Mouse (Mus musculus): ENCODE data around the gene 2210016L21Rik. TPM values are rescaled to one million over a fixed set of nuclear protein-coding genes. Genes with fewer than 3 reads are reported as not detected.

Gene 2210016L21Rik
- polyA plus RNA-seq, 1 experiment, result 26.1 TPM

DNA sequence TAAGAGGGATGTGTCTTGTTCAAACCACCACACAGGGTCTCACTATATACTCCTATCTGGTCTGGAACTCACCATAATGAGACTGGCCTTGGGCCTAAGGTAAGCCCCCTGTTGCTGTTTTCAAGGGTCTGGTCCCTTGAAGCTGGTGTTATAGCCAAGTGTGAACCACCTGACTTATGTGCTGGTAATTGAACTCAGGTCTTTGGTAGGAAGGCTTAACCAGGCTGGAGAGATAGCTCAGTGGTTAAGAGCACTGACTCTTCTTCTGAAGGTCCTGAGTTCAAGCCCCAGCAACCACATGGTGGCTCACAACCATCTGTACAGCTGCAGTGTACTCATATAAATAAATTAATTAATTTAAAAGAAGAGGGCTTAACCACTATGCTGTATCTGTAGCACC lies 35.0 kb downstream of the 2210016L21Rik start:
- no peak overlapping the region for H3K4me3 ChIP-seq (ENCODE audit: insufficient read depth, low read depth, low read length)
- DNase-seq, result no peak
- no peak overlapping the region for H3K27ac ChIP-seq (ENCODE audit: insufficient read depth, low read depth, low read length)
- H3K27me3 ChIP-seq (replicated peaks; ENCODE audit: control insufficient read depth, insufficient read depth, low read length), result no peaks in the 10 kb centered on the region
- peaks cover 6% of the 10 kb centered on the region; the same call in 1 of the 2 replicates for H3K4me1 ChIP-seq (ENCODE audit: control insufficient read depth, insufficient read depth, low read length)
- H3K36me3 ChIP-seq (ENCODE audit: control insufficient read depth, insufficient read depth, low read length), result no peaks in the 10 kb centered on the region; the same call in 1 of the 2 replicates
- TF ChIP-seq POLR2A (IDR thresholded peaks at IDR 0.05; ENCODE audit: low read depth, low read length) (no peak), CTCF (conservative IDR thresholded peaks at IDR 0.05; ENCODE audit: insufficient read depth, insufficient read length, low read depth, low read length) (no peak)

DNA sequence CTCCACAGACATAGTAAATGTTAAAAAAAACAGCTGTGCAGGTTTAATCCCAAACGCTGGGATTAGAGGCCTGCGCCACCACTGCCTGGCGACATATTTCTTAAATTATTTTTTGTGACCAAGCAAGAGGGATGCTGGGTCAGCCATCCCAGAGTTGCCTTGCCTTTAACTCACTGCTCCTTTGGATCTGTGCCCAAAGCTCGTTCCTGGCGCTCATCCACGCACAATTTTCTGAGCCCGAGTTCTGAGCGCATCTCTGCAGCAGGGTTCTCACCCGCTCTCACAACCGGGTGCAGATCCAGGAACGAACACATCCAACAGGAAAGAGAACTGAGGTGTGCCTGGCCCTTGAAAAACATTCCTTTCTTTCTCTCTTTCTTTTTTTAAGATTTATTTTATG lies 36.5 kb downstream of the 2210016L21Rik start:
- 33% methylated on average over 11 of the region's 11 CpGs for WGBS
- DNase-seq, result peak; percentile 69
- Histone ChIP-seq H3K4me3 (ENCODE audit: insufficient read depth, low read depth, low read length) (no peak overlapping the region), H3K27ac (ENCODE audit: insufficient read depth, low read depth, low read length) (no peak overlapping the region), H3K27me3 (replicated peaks; ENCODE audit: control insufficient read depth, insufficient read depth, low read length) (no peaks in the 10 kb centered on the region), H3K4me1 (ENCODE audit: control insufficient read depth, insufficient read depth, low read length) (peaks cover 3% of the 10 kb centered on the region; the same call in 1 of the 2 replicates), H3K36me3 (ENCODE audit: control insufficient read depth, insufficient read depth, low read length) (no peaks in the 10 kb centered on the region; the same call in 1 of the 2 replicates)
- TF ChIP-seq POLR2A (IDR thresholded peaks at IDR 0.05; ENCODE audit: low read depth, low read length) (no peak), CTCF (conservative IDR thresholded peaks at IDR 0.05; ENCODE audit: insufficient read depth, insufficient read length, low read depth, low read length) (no peak)

DNA sequence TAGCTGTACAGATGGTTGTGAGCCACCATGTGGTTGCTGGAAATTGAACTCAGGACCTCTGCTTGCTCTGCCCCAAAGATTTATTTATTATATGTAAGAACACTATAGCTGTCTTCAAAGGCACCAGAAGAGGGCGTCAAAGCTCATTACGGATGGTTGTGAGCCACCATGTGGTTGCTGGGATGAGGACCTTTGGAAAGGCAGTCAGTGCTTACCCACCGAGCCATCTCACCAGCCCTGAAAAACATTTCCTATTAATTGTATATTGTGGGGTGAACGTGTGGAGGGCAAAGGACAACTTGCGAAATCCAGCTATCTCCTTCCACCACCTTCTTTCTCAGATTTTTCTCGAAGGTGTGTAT lies 36.9 kb downstream of the 2210016L21Rik start:
- DNase-seq, result peak; percentile 46
- 9% methylated on average over 6 of the region's 6 CpGs for WGBS
- Histone ChIP-seq H3K27me3 (replicated peaks; ENCODE audit: control insufficient read depth, insufficient read depth, low read length) (no peaks in the 10 kb centered on the region), H3K27ac (ENCODE audit: insufficient read depth, low read depth, low read length) (no peak overlapping the region), H3K4me1 (ENCODE audit: control insufficient read depth, insufficient read depth, low read length) (peaks cover 2% of the 10 kb centered on the region; the same call in 1 of the 2 replicates), H3K4me3 (ENCODE audit: insufficient read depth, low read depth, low read length) (no peak overlapping the region), H3K36me3 (ENCODE audit: control insufficient read depth, insufficient read depth, low read length) (no peaks in the 10 kb centered on the region; the same call in 1 of the 2 replicates)
- no peak for TF ChIP-seq POLR2A (IDR thresholded peaks at IDR 0.05; ENCODE audit: low read depth, low read length)
- TF ChIP-seq CTCF (conservative IDR thresholded peaks at IDR 0.05; ENCODE audit: insufficient read depth, insufficient read length, low read depth, low read length), result peak; percentile 44

DNA sequence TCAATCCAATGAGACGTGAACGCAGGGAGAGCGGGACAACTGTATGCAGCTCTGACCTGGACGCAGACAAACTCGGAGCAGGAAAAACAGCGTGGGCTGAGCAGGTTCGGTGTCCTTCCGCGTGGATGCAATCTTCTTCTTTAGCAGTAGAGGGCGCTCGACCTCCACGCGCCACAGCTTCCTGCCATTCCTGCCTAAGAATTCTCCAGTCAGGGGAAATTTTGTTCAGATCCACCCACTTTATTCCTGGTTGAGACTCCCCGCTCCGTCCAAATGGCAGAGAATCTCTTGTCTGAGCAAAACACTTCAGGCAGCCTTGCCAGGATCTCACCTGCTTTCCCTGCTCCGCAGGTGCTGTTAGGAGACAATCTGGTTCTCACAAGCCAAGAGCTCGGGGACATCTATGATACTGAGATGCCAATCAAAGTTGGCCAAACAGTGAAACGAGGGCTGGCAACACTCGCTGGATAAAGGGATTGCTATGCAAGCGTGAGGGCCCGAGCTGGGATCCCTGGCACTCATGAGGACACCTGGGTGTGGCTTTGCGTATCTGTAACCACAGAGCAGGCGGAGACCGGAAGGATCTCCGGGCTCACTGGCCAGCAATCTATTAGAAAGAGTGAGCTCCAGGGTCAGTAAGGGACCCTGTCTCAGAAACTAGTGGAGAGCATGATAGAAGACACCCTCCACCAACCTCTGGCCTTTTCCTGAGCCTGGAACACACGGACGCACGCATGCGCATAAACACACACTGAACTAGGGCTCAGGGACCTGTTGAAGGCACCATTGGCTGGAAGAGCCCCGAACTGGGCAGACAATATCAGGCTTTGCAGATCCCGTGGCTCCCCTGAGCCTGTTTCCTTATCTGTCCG lies 37.5 kb downstream of the 2210016L21Rik start:
- Histone ChIP-seq H3K4me1 (ENCODE audit: control insufficient read depth, insufficient read depth, low read length) (no peaks in the 10 kb centered on the region; the same call in 1 of the 2 replicates), H3K27me3 (replicated peaks; ENCODE audit: control insufficient read depth, insufficient read depth, low read length) (no peaks in the 10 kb centered on the region), H3K4me3 (ENCODE audit: insufficient read depth, low read depth, low read length) (peak overlapping the region; percentile 4), H3K36me3 (ENCODE audit: control insufficient read depth, insufficient read depth, low read length) (no peaks in the 10 kb centered on the region; the same call in 1 of the 2 replicates), H3K27ac (ENCODE audit: insufficient read depth, low read depth, low read length) (no peak overlapping the region)
- peak; percentile 82 for DNase-seq
- TF ChIP-seq CTCF (conservative IDR thresholded peaks at IDR 0.05; ENCODE audit: insufficient read depth, insufficient read length, low read depth, low read length) (peak; percentile 96), POLR2A (IDR thresholded peaks at IDR 0.05; ENCODE audit: low read depth, low read length) (no peak)
- WGBS, result 21% methylated on average over 32 of the region's 32 CpGs

DNA sequence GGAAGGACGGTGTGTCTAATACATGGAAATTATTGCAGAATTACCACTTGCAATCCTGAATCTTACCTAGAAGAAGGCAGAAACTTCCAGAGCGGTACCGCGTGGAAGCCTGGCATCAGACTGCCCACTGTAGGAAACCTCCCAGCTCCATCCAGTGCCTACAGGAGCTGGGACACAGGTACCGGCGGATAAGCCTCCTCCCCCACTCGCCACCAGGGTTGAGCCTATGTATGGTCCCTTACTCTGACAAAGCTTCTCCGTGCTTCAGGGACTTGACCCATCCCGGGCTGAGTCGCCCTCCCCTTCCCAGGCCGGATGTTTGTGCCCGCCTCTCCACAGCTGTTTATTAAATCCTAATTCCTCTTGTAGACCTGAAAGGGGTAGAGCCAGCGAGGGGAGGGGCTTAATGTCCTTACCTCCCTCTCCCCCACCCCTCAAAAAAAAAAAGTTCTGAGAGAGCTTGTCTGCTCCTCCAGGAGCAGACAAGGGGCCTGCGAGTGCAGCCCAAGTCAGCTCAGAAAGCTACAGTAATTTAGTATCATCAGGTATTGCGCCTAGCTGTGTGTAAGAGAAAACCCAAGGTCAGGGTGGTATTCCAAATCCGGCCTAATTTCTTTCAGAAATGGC lies 38.3 kb downstream of the 2210016L21Rik start:
- no peak for DNase-seq
- Histone ChIP-seq H3K4me3 (ENCODE audit: insufficient read depth, low read depth, low read length) (peak overlapping the region; percentile 4; the same call in 1 of the 2 replicates), H3K4me1 (ENCODE audit: control insufficient read depth, insufficient read depth, low read length) (no peaks in the 10 kb centered on the region; the same call in 1 of the 2 replicates), H3K36me3 (ENCODE audit: control insufficient read depth, insufficient read depth, low read length) (no peaks in the 10 kb centered on the region), H3K27ac (ENCODE audit: insufficient read depth, low read depth, low read length) (no peak overlapping the region), H3K27me3 (replicated peaks; ENCODE audit: control insufficient read depth, insufficient read depth, low read length) (no peaks in the 10 kb centered on the region)
- TF ChIP-seq POLR2A (IDR thresholded peaks at IDR 0.05; ENCODE audit: low read depth, low read length) (peak; percentile 6), CTCF (conservative IDR thresholded peaks at IDR 0.05; ENCODE audit: insufficient read depth, insufficient read length, low read depth, low read length) (no peak)
- WGBS, result 48% methylated on average over 16 of the region's 16 CpGs

DNA sequence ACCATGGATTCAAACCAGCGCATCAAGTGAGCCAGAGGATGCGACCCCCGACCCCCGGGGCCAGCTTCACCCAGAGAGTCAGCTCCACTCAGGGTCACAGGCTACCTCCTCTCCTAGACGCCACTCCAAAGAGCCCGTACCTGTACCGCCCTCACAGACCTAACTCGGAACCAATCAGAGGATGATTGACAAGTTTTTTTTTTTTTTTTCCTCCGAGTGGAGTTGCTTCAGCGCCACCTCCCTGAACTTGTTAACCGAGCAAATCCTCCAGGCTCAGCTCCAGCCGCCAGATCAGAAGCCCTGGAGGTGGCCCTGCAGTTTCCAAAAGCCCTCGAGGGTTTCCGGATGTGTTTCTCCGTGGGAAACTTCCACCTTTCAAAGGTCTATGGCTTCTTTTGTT lies 40.0 kb downstream of the 2210016L21Rik start:
- Histone ChIP-seq H3K27ac (ENCODE audit: insufficient read depth, low read depth, low read length) (no peak overlapping the region), H3K27me3 (replicated peaks; ENCODE audit: control insufficient read depth, insufficient read depth, low read length) (no peaks in the 10 kb centered on the region), H3K4me3 (ENCODE audit: insufficient read depth, low read depth, low read length) (no peak overlapping the region), H3K36me3 (ENCODE audit: control insufficient read depth, insufficient read depth, low read length) (no peaks in the 10 kb centered on the region), H3K4me1 (ENCODE audit: control insufficient read depth, insufficient read depth, low read length) (no peaks in the 10 kb centered on the region; the same call in 1 of the 2 replicates)
- DNase-seq, result no peak
- 72% methylated on average over 15 of the region's 15 CpGs for WGBS
- TF ChIP-seq CTCF (conservative IDR thresholded peaks at IDR 0.05; ENCODE audit: insufficient read depth, insufficient read length, low read depth, low read length) (no peak), POLR2A (IDR thresholded peaks at IDR 0.05; ENCODE audit: low read depth, low read length) (no peak)

DNA sequence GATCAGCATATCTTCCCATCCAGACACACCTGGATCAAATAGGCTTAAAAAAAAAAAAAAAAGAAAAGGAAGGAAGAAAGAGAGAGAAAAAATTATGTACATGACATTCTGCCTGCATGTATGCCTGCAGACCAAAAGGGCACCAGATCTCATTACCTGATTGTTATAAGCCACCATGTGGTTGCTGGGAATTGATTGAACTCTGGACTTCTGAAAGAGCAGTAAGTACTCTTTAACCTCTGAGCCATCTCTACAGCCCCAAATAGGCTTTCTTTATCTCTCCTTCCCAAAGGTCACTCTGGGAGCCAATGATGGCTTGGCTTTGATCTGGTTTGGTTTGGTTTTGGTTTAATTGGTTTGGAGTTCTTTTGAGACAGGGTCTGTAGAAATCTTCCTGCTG lies 43.1 kb downstream of the 2210016L21Rik start:
- H3K36me3 ChIP-seq (ENCODE audit: control insufficient read depth, insufficient read depth, low read length), result no peaks in the 10 kb centered on the region
- no peaks in the 10 kb centered on the region for H3K4me1 ChIP-seq (ENCODE audit: control insufficient read depth, insufficient read depth, low read length)
- TF ChIP-seq CTCF (conservative IDR thresholded peaks at IDR 0.05; ENCODE audit: insufficient read depth, insufficient read length, low read depth, low read length), result no peak
- TF ChIP-seq POLR2A (IDR thresholded peaks at IDR 0.05; ENCODE audit: low read depth, low read length), result no peak
- no peak overlapping the region for H3K4me3 ChIP-seq (ENCODE audit: insufficient read depth, low read depth, low read length)
- H3K27ac ChIP-seq (ENCODE audit: insufficient read depth, low read depth, low read length), result no peak overlapping the region
- DNase-seq, result no peak
- no peaks in the 10 kb centered on the region for H3K27me3 ChIP-seq (replicated peaks; ENCODE audit: control insufficient read depth, insufficient read depth, low read length)

Data from kidney, adult 2 months (tissue).